Mouse (Mus musculus): ENCODE measurements around the gene Tbc1d8.

DNA sequence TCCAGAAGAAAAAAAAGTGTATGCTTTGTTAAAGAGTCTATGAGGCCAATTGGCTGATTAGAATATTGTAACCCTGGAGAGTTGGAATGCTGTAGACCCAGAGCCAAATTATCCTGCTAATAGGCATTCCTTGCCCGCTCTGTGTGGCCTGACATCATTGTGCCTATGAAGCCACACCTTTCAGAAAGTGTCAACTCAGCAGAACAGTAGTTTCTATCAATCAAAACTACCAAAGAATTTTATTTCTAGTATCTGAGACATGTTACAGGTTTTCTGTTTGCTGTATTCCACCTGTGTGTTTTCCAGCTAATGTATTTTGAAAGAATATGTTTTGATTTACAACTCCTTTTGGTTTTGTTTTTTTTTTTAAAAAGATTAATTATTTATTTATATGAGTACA is 33.6 kb upstream of the Tbc1d8 start:
- TF ChIP-seq CTCF (IDR thresholded peaks at IDR 0.05; ENCODE audit: low read depth, low read length): no peak
- no peak for TF ChIP-seq POLR2A (IDR thresholded peaks at IDR 0.05; ENCODE audit: extremely low read depth, insufficient read depth, low read length)

Data from liver, adult 2 months (tissue).